ENCODE assay signal across 19 mouse cellular contexts in the genomic region with DNA sequence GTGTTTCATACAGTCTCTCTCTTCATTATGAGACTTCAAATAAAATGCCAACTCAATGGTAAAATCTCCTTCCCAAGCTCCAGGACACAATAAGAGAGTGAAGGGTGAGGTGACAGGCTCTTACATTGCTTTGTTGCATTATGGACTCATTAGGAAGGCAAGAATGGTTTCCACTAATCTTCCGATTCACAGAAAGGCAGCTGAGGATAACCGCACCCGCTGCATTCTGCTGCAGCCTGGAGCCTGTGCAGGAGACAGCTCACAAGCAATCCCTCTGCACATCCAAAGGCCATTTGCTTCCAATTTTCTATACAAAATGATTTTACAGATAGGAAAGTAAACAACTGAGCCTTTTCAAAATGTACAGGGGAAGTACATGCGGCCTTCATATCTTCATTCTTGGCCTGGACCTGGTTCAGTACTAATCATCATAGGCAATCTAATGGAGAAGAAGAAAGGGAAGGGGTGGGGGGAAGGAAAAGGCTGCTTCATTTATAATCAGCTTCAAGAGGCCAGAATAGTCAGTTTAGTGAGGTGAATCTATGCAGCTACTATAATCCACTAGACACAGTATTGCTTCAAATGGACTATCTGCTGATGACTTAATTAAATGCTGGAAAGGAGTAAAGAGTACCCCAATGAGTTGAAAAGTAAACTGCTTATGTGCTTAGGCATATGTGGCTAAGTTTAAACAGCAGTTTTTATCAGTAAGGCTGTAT.
DNase-seq lines count a peak whose midpoint lies in the region; ATAC-seq and TF ChIP-seq lines count a peak whose summit lies in the region.
"Had no signal": no experiment of that assay in that cellular context is flagged by ENCODE, and none has a peak within 500 bp of the region (broad histone marks: within the 10 kb centered on the region; RNA-seq: fewer than 3 reads in every experiment).

No protein-coding gene starts in this region.

- no peak for ATAC-seq in embryonic facial prominence, embryonic 14.5 days (ENCODE audit: low read depth)
- no peak for ATAC-seq in forebrain, postnatal 0 days
- ATAC-seq in midbrain, embryonic 16.5 days, result peak; percentile 84
- ATAC-seq: activated CD4-positive, CD25-positive, alpha-beta regulatory T cell, adult 4 months; CD4-positive, CD25-positive, alpha-beta regulatory T cell, adult 4 months; intestine, embryonic 15.5 days had no signal

- 79% methylated on average over 4 of the region's 4 CpGs for WGBS in embryonic facial prominence, embryonic 14.5 days
- WGBS in embryonic facial prominence, embryonic 10.5 days, result 80% methylated on average over 4 of the region's 4 CpGs
- 34% methylated on average over 4 of the region's 4 CpGs for WGBS in forebrain, postnatal 0 days
- WGBS in midbrain, embryonic 16.5 days, result 13% methylated on average over 4 of the region's 4 CpGs

- H3K27me3 ChIP-seq in embryonic facial prominence, embryonic 14.5 days (replicated peaks; ENCODE audit: control insufficient read depth, insufficient read depth, low read length), result no peaks in the 10 kb centered on the region
- H3K27me3 ChIP-seq in embryonic facial prominence, embryonic 10.5 days (replicated peaks; ENCODE audit: low read depth, poor library complexity, severe bottlenecking), result no peaks in the 10 kb centered on the region
- H3K27me3 ChIP-seq in forebrain, postnatal 0 days (ENCODE audit: insufficient read depth, low read length), result no peaks in the 10 kb centered on the region
- no peaks in the 10 kb centered on the region for H3K27me3 ChIP-seq in midbrain, embryonic 16.5 days (ENCODE audit: control insufficient read depth, insufficient read depth, low read depth, low read length)
- H3K27me3 ChIP-seq: embryonic facial prominence, embryonic 12.5 days; intestine, embryonic 15.5 days; neural tube, embryonic 12.5 days had no signal

- no peak overlapping the region for H3K9ac ChIP-seq in embryonic facial prominence, embryonic 14.5 days (ENCODE audit: low read depth, low read length)
- 0 out of 2 replicates have a peak overlapping the region, but pooled peaks have one; percentile 10 for H3K9ac ChIP-seq in forebrain, postnatal 0 days
- H3K9ac ChIP-seq in midbrain, embryonic 16.5 days (ENCODE audit: low read depth, low read length), result no peak overlapping the region
- H3K9ac ChIP-seq: embryonic facial prominence, embryonic 12.5 days; intestine, embryonic 15.5 days; liver, embryonic 14.5 days; neural tube, embryonic 12.5 days had no signal

- peak; percentile 5 for DNase-seq in embryonic facial prominence, embryonic 14.5 days (ENCODE audit: low spot score)
- DNase-seq in embryonic facial prominence, embryonic 10.5 days (ENCODE audit: low spot score), result no peak
- peak; percentile 27 for DNase-seq in embryo, embryonic 10.5 days (ENCODE audit: low spot score)
- DNase-seq in forebrain, postnatal 0 days, result peak; percentile 20
- no peak for DNase-seq in kidney, adult 11 months
- DNase-seq in kidney, postnatal 14 days, result no peak
- DNase-seq in frontal cortex, postnatal 25 days (ENCODE audit: low spot score in 2 of 2), result no peak
- DNase-seq: adrenal gland, postnatal 10 days; cerebellum, postnatal 14 days; gastrocnemius, postnatal 36 days; spleen, adult 18-20 months; thymus, postnatal 25 days had no signal

- H3K27ac ChIP-seq in embryonic facial prominence, embryonic 14.5 days (replicated peaks; ENCODE audit: low read depth, low read length), result no peak overlapping the region
- H3K27ac ChIP-seq in embryonic facial prominence, embryonic 10.5 days (replicated peaks), result no peak overlapping the region
- H3K27ac ChIP-seq in forebrain, postnatal 0 days (ENCODE audit: low read depth, low read length), result no peak overlapping the region
- peak overlapping the region; percentile 37; the same call in 1 of the 2 replicates for H3K27ac ChIP-seq in midbrain, embryonic 16.5 days (ENCODE audit: low read length)
- H3K27ac ChIP-seq: embryonic facial prominence, embryonic 12.5 days; intestine, embryonic 15.5 days; liver, embryonic 14.5 days; neural tube, embryonic 12.5 days had no signal

- no peak for TF ChIP-seq CTCF in forebrain, postnatal 0 days (IDR thresholded peaks at IDR 0.05; ENCODE audit: low read depth)

- no peak overlapping the region for H3K4me3 ChIP-seq in embryonic facial prominence, embryonic 14.5 days (ENCODE audit: low read depth, low read length)
- H3K4me3 ChIP-seq in embryonic facial prominence, embryonic 10.5 days, result no peak overlapping the region
- no peak overlapping the region for H3K4me3 ChIP-seq in forebrain, postnatal 0 days (ENCODE audit: low read depth, low read length)
- H3K4me3 ChIP-seq in midbrain, embryonic 16.5 days (ENCODE audit: low read depth, low read length), result no peak overlapping the region
- H3K4me3 ChIP-seq: embryonic facial prominence, embryonic 12.5 days; intestine, embryonic 15.5 days; neural tube, embryonic 12.5 days had no signal

- no peaks in the 10 kb centered on the region for H3K4me1 ChIP-seq in embryonic facial prominence, embryonic 14.5 days (ENCODE audit: control insufficient read depth, insufficient read depth, low read length)
- no peaks in the 10 kb centered on the region for H3K4me1 ChIP-seq in embryonic facial prominence, embryonic 10.5 days
- H3K4me1 ChIP-seq in forebrain, postnatal 0 days (ENCODE audit: insufficient read depth), result no peaks in the 10 kb centered on the region
- peaks cover 9% of the 10 kb centered on the region for H3K4me1 ChIP-seq in midbrain, embryonic 16.5 days (ENCODE audit: control insufficient read depth, insufficient read depth, low read length)
- H3K4me1 ChIP-seq: embryonic facial prominence, embryonic 12.5 days; intestine, embryonic 15.5 days; neural tube, embryonic 12.5 days had no signal

- no peak overlapping the region for H3K4me2 ChIP-seq in embryonic facial prominence, embryonic 14.5 days (ENCODE audit: low read depth, low read length)
- H3K4me2 ChIP-seq in forebrain, postnatal 0 days (ENCODE audit: low read depth), result no peak overlapping the region
- no peak overlapping the region for H3K4me2 ChIP-seq in midbrain, embryonic 16.5 days (ENCODE audit: low read length)
- H3K4me2 ChIP-seq: embryonic facial prominence, embryonic 12.5 days; intestine, embryonic 15.5 days; neural tube, embryonic 12.5 days had no signal

- H3K36me3 ChIP-seq in embryonic facial prominence, embryonic 14.5 days (ENCODE audit: control insufficient read depth, insufficient read depth, low read length), result no peaks in the 10 kb centered on the region
- H3K36me3 ChIP-seq in embryonic facial prominence, embryonic 10.5 days (replicated peaks), result no peaks in the 10 kb centered on the region
- H3K36me3 ChIP-seq in forebrain, postnatal 0 days (ENCODE audit: insufficient read depth), result no peaks in the 10 kb centered on the region
- no peaks in the 10 kb centered on the region for H3K36me3 ChIP-seq in midbrain, embryonic 16.5 days (ENCODE audit: control insufficient read depth, insufficient read depth, low read length)
- H3K36me3 ChIP-seq: embryonic facial prominence, embryonic 12.5 days; intestine, embryonic 15.5 days; neural tube, embryonic 12.5 days had no signal

- H3K9me3 ChIP-seq in embryonic facial prominence, embryonic 14.5 days (ENCODE audit: control insufficient read depth, low read length), result no peaks in the 10 kb centered on the region
- H3K9me3 ChIP-seq in embryonic facial prominence, embryonic 10.5 days, result no peaks in the 10 kb centered on the region
- no peaks in the 10 kb centered on the region for H3K9me3 ChIP-seq in forebrain, postnatal 0 days (ENCODE audit: low read length)
- no peaks in the 10 kb centered on the region for H3K9me3 ChIP-seq in midbrain, embryonic 16.5 days (replicated peaks; ENCODE audit: control insufficient read depth, low read length, poor library complexity, severe bottlenecking)
- H3K9me3 ChIP-seq: embryonic facial prominence, embryonic 12.5 days; intestine, embryonic 15.5 days; neural tube, embryonic 12.5 days had no signal

Comparison
In these comparisons a context has a peak if more than half of its experiments do, and no peak if none do; other contexts are left out.
1. DNase-seq: peak in embryonic facial prominence, embryonic 14.5 days (single experiment), embryo, embryonic 10.5 days (single experiment) and forebrain, postnatal 0 days (single experiment); none in embryonic facial prominence, embryonic 10.5 days (single experiment), kidney, adult 11 months (single experiment), kidney, postnatal 14 days (single experiment) and frontal cortex, postnatal 25 days (0 of 2).